Mouse (Mus musculus): Measurements from ENCODE around the gene Rnf41. TPM values are rescaled to one million over a fixed set of nuclear protein-coding genes. Genes with fewer than 3 reads are reported as not detected.

The Rnf41 gene
- polyA plus RNA-seq, 1 experiment from 2014 or later = 43.3 TPM

GRCm38 (mm10) chr10:128422426-128422825 lies 11.0 kb downstream of the Rnf41 start:
- CTCF ChIA-PET = no interaction called here
- no peak for ATAC-seq
- POLR2A ChIA-PET = no interaction called here

GRCm38 (mm10) chr10:128424604-128425003 lies 13.1 kb downstream of the Rnf41 start:
- H3K27me3 ChIP-seq = no peaks in the 10 kb centered on the region
- CTCF ChIA-PET = interaction anchor here (1.5 to 1.7 kb wide), 2 partner anchors 12 to 15 kb away, joined by 3 to 7 read pairs; no protein-coding TSS in a partner anchor
- in situ Hi-C loops (cut with MboI; ENCODE audit: low pct_unique_long_range_greater_than_20kb) = no loop called here
- TF ChIP-seq CTCF (IDR thresholded peaks at IDR 0.05) = no peak
- POLR2A ChIA-PET = no interaction called here
- ATAC-seq = no peak
- no peak for DNase-seq (ENCODE audit: low read depth, low spot score)

More at GRCm38 (mm10) chr10:128422426-128422825, 11.0 kb downstream of the Rnf41 start:
- in situ Hi-C loops (cut with MboI; ENCODE audit: low pct_unique_long_range_greater_than_20kb) = no loop called here
- no peak for TF ChIP-seq CTCF (IDR thresholded peaks at IDR 0.05)
- no peak for DNase-seq (ENCODE audit: low read depth, low spot score)
- H3K27me3 ChIP-seq = no peaks in the 10 kb centered on the region

- in situ Hi-C loops (cut with MboI; ENCODE audit: low pct_unique_long_range_greater_than_20kb) = no loop called here
- ATAC-seq = no peak
- ChIA-PET CTCF (interaction anchor here (1.5 to 1.7 kb wide), 2 partner anchors 12 to 15 kb away, joined by 3 to 7 read pairs; no protein-coding TSS in a partner anchor), POLR2A (no interaction called here)
- no peak for DNase-seq (ENCODE audit: low read depth, low spot score)
- no peak for TF ChIP-seq CTCF (IDR thresholded peaks at IDR 0.05)
- H3K27me3 ChIP-seq = no peaks in the 10 kb centered on the region
Measured at GRCm38 (mm10) chr10:128425260-128425659, 13.8 kb downstream of the Rnf41 start.

- DNase-seq (ENCODE audit: low read depth, low spot score) = no peak
- ChIA-PET CTCF (interaction anchor here (1.5 kb wide), 1 partner anchor 19 kb away, joined by 3 read pairs; no protein-coding TSS in a partner anchor), POLR2A (no interaction called here)
- in situ Hi-C loops (cut with MboI; ENCODE audit: low pct_unique_long_range_greater_than_20kb) = no loop called here
- no peaks in the 10 kb centered on the region for H3K27me3 ChIP-seq
- TF ChIP-seq CTCF (IDR thresholded peaks at IDR 0.05) = no peak
- ATAC-seq = no peak
Measured at GRCm38 (mm10) chr10:128429052-128429451, 17.6 kb downstream of the Rnf41 start.

GRCm38 (mm10) chr10:128429454-128429853 lies 18.0 kb downstream of the Rnf41 start:
- ChIA-PET POLR2A (no interaction called here), CTCF (interaction anchor here (1.5 kb wide), 1 partner anchor 18 kb away, joined by 3 read pairs; no protein-coding TSS in a partner anchor)
- DNase-seq (ENCODE audit: low read depth, low spot score) = no peak
- TF ChIP-seq CTCF (IDR thresholded peaks at IDR 0.05) = no peak
- no peak for ATAC-seq
- in situ Hi-C loops (cut with MboI; ENCODE audit: low pct_unique_long_range_greater_than_20kb) = no loop called here
- no peaks in the 10 kb centered on the region for H3K27me3 ChIP-seq

GRCm38 (mm10) chr10:128433417-128433816 lies 22.0 kb downstream of the Rnf41 start:
- no peaks in the 10 kb centered on the region for H3K27me3 ChIP-seq
- CTCF ChIA-PET = no interaction called here
- ATAC-seq = no peak
- in situ Hi-C loops (cut with MboI; ENCODE audit: low pct_unique_long_range_greater_than_20kb) = no loop called here
- no peak for DNase-seq (ENCODE audit: low read depth, low spot score)
- POLR2A ChIA-PET = no interaction called here
- TF ChIP-seq CTCF (IDR thresholded peaks at IDR 0.05) = no peak

GRCm38 (mm10) chr10:128434681-128435080 lies 23.2 kb downstream of the Rnf41 start:
- TF ChIP-seq CTCF (IDR thresholded peaks at IDR 0.05) = no peak
- POLR2A ChIA-PET = no interaction called here
- CTCF ChIA-PET = no interaction called here
- H3K27me3 ChIP-seq = no peaks in the 10 kb centered on the region
- no peak for DNase-seq (ENCODE audit: low read depth, low spot score)
- ATAC-seq = no peak
- in situ Hi-C loops (cut with MboI; ENCODE audit: low pct_unique_long_range_greater_than_20kb) = no loop called here

- H3K27me3 ChIP-seq = no peaks in the 10 kb centered on the region
- no peak for TF ChIP-seq CTCF (IDR thresholded peaks at IDR 0.05)
- ChIA-PET CTCF (no interaction called here), POLR2A (no interaction called here)
- in situ Hi-C loops (cut with MboI; ENCODE audit: low pct_unique_long_range_greater_than_20kb) = no loop called here
- ATAC-seq (peak; percentile 55), DNase-seq (ENCODE audit: low read depth, low spot score) (no peak)
Measured at GRCm38 (mm10) chr10:128435186-128435823, 23.8 kb downstream of the Rnf41 start.

- DNase-seq (ENCODE audit: low read depth, low spot score) (no peak), ATAC-seq (no peak)
- POLR2A ChIA-PET = interaction anchor here (0.7 kb wide), 1 partner anchor 215 kb away, joined by 3 read pairs; no protein-coding TSS in a partner anchor
- no peak for TF ChIP-seq CTCF (IDR thresholded peaks at IDR 0.05)
- in situ Hi-C loops (cut with MboI; ENCODE audit: low pct_unique_long_range_greater_than_20kb) = no loop called here
- CTCF ChIA-PET = no interaction called here
- no peaks in the 10 kb centered on the region for H3K27me3 ChIP-seq
Measured at GRCm38 (mm10) chr10:128435873-128436272, 24.4 kb downstream of the Rnf41 start.

GRCm38 (mm10) chr10:128436376-128436775 lies 24.9 kb downstream of the Rnf41 start:
- no peak for TF ChIP-seq CTCF (IDR thresholded peaks at IDR 0.05)
- in situ Hi-C loops (cut with MboI; ENCODE audit: low pct_unique_long_range_greater_than_20kb) = no loop called here
- H3K27me3 ChIP-seq = no peaks in the 10 kb centered on the region
- ChIA-PET POLR2A (interaction anchor here (0.7 kb wide), 1 partner anchor 216 kb away, joined by 3 read pairs; no protein-coding TSS in a partner anchor), CTCF (no interaction called here)
- DNase-seq (ENCODE audit: low read depth, low spot score) (no peak), ATAC-seq (no peak)

- TF ChIP-seq CTCF (IDR thresholded peaks at IDR 0.05) = no peak
- DNase-seq (ENCODE audit: low read depth, low spot score) (no peak), ATAC-seq (no peak)
- POLR2A ChIA-PET = interaction anchor here (0.6 to 1.7 kb wide), 2 partner anchors 71 to 592 kb away, joined by 3 read pairs; no protein-coding TSS in a partner anchor
- CTCF ChIA-PET = interaction anchor here (1.6 to 2.2 kb wide), 2 partner anchors 12 to 28 kb away, joined by 4 to 10 read pairs; partner anchors contain the start of genes Nabp2 and Rnf41
- in situ Hi-C loops (cut with MboI; ENCODE audit: low pct_unique_long_range_greater_than_20kb) = no loop called here
- H3K27me3 ChIP-seq = no peaks in the 10 kb centered on the region
Measured at GRCm38 (mm10) chr10:128438675-128439279, 27.3 kb downstream of the Rnf41 start.

Measured in Patski (cell line).